Mouse (Mus musculus): ENCODE measurements around the gene Wwc1.

GRCm38 (mm10) chr11:35989967-35990366, 9.6 kb upstream of the Wwc1 start:
- TF ChIP-seq CHD2 (IDR thresholded peaks at IDR 0.05; ENCODE audit: low read depth, low read length) (no peak), MAFK (IDR thresholded peaks at IDR 0.05; ENCODE audit: insufficient read depth, low read depth, low read length) (no peak), ZC3H11A (IDR thresholded peaks at IDR 0.05; ENCODE audit: borderline replicate concordance, low read depth, low read length) (no peak)

All from ES-E14 (cell line).